Mouse (Mus musculus) left cerebral cortex, postnatal 25 days (tissue): ENCODE measurements around the gene Gm10778. TPM values are rescaled to one million over a fixed set of nuclear protein-coding genes. Genes with fewer than 3 reads are reported as not detected.
"Not testable (repeated sequence)": the region's sequence is repeated elsewhere in the genome, so short reads cannot be mapped to it uniquely, and the experiment has no call there.

Source experiments
- DNase-seq, 2 experiments: peaks; one replicate each; pipeline ENCODE4 v3.0.0; 2022; ENCODE audit warnings: low spot score in 2 of 2, mixed read lengths in 1 of 2
- intact Hi-C: fragments of 180-260 bp; cut with DNase I; formaldehyde crosslinking; loops from one replicate; pipeline ENCODE4 v1.15.1; 2025
- total RNA-seq, 2 experiments: library from RNA; stranded (reverse); gene quantifications; 2 replicates each; pipeline ENCODE4 v1.2.3; 2021

The Gm10778 gene
- total RNA-seq: 1 to 10 TPM; 4.6 to 4.8 TPM

DNA sequence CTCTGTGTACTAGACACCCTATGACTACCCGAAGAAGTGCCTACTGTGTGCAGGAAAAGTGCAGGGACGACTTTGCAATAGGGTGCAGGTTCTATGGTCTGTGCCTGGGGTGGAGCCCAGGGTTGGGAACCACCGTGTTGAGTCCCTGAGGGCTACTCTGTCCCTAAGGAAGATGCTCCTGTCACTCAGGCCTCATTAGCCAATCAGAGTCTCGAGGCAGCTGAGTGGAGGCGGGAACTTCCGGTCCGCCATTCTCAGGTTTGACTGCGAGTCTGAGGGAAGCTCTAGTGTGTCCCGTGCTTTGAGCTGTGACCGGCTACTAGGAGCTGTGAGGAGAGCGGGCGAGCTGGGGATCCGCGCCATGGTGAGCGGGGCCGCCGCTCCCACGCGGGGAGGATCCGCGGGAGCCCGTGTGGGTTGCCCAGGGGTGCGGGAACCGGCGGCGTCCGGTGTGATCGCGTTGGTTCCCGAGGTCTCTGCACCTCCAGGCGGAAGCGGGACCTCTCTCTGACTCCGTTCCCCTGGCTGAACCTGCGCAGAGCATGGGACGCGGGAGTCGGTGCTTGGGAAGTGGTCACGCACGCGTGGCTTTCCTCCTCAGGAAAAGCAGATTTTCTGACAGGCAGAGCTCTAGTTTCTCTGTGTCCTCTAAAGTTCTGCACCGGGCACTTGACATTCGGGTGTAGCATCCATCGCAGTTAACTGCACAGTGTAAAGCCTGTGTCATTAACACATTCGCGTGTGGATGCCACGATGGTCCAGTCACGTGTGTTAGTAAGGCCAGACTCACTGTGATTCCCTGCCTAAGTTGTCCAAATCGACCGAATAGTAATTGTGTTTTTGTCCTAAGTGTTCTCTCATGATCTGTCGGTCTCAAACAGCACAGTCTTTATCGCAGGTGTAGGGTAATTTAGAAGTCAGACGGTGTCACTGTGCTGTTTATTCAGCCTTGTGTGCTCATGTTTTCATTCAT, at the start of gene Gm10778:
Gm10778 (plus strand) TSS at position 257 of the 973 bp plus-strand sequence.
- intact Hi-C loops: not testable (repeated sequence)
- DNase-seq: peak; percentile 87 to 94

DNA sequence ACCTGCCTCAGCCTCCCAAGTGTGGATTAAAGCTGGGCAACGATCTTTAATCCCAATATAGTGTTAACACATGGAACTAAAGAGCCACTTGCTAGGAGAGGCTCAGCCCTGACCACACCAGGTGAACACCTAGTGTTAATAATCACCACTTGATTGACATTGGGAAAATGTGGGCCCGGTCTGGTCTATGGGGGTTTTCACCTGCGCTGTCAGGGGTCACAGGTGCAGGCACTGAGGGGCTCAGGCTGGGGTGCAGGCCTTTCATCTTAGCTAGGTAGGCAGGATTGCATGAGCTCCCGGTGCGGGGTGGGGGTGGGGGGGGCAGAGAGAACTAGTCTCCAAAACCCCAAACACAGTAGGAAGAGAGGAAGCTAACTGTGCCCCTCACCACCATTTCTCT, 49.2 kb upstream of the Gm10778 start:
- no peak for DNase-seq
- intact Hi-C loops: loop anchor here (5.0 to 10.0 kb wide), 2 partner anchors 37 to 575 kb away; no protein-coding TSS in a partner anchor

DNA sequence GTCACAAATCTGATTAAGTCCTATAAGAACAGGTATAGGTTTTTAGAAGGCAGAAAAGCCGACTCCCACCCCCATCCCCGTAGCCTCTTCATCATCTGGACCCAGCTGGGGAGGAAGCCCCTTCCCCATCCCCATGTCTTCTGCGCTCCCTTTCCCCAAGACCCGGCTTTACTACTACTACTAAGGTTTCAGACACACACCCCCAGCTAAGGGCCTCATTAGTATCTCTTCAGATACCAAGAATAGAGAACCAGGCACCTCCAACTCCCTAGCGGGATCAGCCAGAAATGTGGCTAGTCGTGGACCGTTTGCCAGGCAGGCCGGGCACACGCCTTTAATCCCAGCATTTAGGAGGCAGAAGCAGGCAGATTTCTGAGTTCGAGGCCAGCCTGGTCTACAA, 48.8 kb upstream of the Gm10778 start:
- DNase-seq: no peak
- intact Hi-C loops: loop anchor here (5.0 to 10.0 kb wide), 2 partner anchors 38 to 575 kb away; no protein-coding TSS in a partner anchor

DNA sequence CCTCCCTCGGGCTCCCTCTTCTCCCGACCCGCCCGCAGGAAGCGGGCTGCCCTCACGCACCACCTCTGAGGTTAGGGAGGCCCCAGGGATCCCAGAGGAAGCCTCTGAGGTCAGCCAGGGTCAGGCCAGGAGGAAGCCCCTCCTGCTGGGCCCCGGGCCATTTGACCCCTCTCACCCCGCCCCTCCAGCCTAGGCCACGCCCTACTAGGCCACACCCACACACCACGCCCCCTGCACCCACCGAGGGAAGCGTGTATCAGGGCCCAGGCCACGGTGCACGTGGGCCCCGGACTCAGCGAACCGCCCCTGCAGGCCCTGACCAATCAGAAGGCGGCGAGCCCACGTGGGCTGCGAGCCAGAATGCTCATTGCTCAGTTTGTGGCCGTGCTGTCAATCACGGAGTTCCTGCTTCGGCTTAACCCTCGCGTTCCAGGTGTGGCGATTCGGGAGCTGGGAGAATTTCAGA, 48.1 kb upstream of the Gm10778 start, which contains the start of gene Tle6:
Tle6 (minus strand) TSS at position 336 of the 466 bp plus-strand sequence.
- intact Hi-C loops: loop anchor here (5.0 to 10.0 kb wide), 2 partner anchors 38 to 574 kb away; no protein-coding TSS in a partner anchor
- peak; percentile 92 to 95 for DNase-seq

DNA sequence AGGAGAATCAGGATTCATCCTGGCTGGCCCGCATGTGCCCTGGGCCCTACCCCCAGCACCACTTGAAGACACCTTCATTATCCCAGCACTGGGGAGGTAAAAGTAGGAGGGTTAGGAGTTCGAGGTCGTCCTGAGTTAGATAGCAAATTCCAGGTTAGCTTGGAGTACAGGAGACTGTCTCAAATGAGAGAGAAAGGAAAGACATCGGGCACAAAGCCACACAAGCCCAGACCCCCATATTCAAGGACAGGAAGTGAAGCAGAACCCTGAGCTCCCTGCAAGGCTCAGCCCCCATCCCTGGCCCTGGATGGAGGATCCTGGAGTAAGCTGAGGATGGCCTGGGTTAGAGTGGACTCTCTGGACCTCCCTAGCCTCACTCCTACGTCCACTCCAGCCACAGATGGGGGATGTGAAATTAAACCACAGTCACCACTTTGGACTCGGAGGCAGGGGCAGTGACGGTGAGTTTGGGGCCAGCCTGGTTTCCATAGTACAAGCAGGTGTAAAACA, 47.4 kb upstream of the Gm10778 start:
- intact Hi-C loops: loop anchor here (5.0 to 10.0 kb wide), 2 partner anchors 39 to 573 kb away; no protein-coding TSS in a partner anchor
- no peak for DNase-seq

DNA sequence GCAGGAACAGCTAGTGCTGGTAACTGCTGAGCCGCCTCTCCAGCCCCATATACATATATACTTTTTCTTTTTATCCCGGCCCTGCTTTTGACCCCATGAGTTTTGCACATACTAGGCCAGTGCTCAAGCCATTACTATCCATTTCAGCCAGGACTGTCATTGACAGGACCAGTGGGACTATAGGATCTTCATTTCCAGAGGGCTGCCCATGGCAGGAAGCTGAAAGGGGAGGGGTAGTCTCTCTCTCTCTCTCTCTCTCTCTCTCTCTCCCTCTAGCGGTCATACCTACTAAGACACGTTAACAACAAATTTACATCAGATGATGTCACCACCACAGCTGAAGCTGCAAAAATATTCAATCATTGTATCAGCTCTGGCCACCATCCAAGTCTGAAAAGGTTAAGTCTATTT, 46.1 kb upstream of the Gm10778 start:
- intact Hi-C loops: loop anchor here (5.0 to 10.0 kb wide), 2 partner anchors 40 to 572 kb away; no protein-coding TSS in a partner anchor

DNA sequence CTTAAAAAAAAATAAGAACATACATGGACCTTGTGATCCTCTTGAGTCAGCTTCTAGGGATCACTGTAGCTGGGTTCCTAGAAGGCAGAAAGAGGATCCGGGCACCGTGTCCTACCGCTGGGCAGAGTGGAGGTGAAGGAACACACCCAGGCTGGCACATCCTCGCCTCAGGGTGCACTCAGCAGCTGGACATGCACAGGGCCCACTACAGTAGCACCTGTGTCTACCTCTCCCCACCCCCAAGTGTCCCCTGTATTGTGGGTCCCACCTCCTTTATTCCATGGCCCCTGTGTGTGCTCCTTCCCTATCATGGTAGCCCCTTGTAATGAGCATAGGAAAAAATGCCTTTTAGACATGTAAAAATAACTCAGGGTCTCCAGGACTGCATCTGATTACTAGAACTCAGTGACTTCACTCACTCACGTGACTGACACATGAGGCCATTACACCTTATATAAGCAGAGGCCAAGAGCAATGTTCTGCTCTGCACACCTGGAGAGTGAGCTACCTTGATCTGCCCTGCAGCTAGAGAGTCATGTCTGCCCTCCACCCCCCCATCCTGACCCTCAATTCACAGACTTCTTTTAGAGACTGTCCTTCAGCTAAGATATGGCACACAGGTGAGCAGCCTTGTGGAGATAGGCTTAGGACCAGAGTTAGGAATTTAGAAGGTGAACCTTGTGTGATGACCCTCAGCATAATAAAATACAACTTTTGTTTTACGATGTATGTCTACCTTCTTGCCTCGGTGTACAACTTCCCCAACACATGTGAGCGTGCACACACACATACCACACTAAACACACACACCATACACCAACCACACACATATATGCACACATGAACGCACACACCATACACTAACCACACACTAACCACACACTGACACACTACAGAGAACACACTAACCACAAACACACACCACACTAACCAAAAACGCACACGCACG, 44.6 kb upstream of the Gm10778 start:
- DNase-seq: no peak
- intact Hi-C loops: loop anchor here (2.0 to 10.0 kb wide), 3 partner anchors 42 to 571 kb away; no protein-coding TSS in a partner anchor

More for the DNA sequence above, 46.1 kb upstream of the Gm10778 start:
- DNase-seq: peak in 1 of 2 experiments; percentile 60

DNA sequence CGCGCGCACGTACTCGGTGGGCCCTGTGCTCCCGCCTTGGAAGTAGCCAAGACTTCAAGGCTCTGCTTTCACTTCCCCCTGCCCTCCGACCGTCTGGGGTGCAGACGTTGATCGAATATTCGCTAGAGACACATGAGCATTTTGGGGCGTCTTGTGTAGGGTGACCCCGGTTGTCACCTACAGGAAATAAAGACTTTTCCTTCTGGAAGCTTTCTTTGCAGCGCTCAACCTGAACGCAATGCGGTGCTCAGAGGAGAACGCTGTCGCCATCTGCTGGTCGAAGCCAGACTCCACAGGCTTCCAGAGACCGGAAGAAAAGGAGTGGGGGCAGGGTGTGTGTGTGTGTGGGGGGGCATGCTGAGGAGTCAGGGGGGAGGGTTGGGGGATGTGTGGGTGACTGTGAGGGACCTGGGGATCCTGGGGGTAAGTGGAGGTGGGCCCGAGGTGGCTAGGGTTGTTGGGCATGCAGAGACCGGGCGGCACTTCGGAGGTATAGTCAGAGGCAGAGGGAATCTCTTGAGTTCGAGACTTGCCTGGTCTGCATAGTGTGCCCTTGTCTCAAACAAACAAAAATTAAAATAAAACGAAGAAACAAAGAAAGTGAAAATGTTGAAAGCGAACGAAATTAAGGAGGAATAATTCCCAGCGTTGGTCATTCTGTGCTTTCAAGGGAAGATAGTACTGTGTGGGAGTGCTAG, 43.7 kb upstream of the Gm10778 start:
- DNase-seq: peak; percentile 85 to 91
- intact Hi-C loops: loop anchor here (2.0 to 10.0 kb wide), 3 partner anchors 43 to 570 kb away; no protein-coding TSS in a partner anchor

DNA sequence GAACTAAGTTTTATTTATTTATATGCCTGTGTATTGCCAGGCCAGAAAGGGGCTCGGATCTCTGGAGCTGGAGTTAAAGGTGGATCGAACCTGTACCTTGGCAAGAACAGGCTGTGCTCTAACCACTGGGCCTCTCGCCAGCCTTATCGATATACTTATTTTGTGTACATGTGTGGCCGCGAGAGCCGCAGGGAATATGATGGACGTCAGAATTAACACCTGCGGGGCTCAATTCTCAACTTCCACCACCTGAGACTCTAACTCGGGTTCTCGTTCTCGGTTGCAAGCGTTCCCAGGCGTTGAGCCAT, 43.2 kb upstream of the Gm10778 start:
- intact Hi-C loops: loop anchor here (2.0 to 10.0 kb wide), 2 partner anchors 103 to 569 kb away; no protein-coding TSS in a partner anchor
- DNase-seq: no peak

DNA sequence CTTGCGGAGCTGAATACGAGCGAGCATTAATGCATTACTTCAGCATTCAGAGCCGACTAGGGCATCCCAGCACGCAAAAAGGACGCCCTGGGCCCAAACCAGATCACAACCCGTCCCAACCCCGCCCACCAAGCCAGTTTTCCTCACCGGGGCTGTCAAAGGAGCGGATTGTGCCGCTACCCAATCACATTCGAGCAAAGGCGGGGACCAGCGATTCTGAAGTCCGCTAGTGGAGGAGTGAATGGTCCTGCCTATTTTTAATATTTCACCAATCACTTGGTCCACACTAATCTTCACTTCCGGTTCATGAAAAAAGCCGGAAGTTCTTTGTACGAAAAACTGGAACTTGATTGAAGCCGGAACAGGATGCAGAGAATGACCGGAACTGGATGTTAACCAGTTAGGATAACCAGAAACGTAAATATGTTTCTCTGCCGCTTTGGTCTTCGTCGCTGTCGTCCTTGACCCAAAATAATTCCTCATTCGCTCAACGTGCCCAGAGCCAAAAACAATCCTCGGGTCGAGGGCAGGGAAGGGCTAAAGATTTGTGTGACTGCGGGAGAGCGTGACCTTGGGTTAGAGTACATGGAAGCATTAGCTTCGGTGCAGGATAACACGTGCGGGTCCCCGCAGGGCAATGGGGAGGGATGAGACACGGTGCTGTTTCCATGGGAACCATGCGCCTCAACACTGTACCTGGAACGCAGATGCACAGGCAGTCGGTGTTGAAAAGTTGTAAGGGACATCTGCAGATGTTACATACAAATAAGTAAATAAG, 42.7 kb upstream of the Gm10778 start, which contains the start of gene BC025920:
BC025920 (plus strand) TSS at position 297 of the 778 bp plus-strand sequence.
- intact Hi-C loops: loop anchor here (1.0 to 10.0 kb wide), 3 partner anchors 35 to 569 kb away; no protein-coding TSS in a partner anchor
- DNase-seq: peak; percentile 93 to 99

DNA sequence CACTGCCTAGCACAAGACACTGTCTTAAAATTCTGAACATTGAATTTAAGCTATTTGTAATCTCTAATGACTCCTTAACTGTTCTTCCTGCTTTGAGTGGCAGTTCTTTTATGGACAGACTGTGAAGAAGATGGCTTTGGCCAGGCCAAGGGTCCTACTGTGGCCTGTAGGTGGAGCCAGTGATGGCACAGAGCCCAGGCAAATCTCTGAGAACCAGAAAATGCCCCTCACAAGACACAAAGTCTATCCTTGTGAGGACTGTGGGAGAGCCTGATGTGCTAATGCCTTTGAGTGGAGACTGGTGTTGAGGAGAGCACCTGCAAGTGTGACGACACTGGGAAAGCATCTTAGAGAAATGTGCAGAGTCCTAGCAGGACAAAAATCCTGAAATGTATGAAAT, 40.6 kb upstream of the Gm10778 start:
- no peak for DNase-seq
- intact Hi-C loops: loop anchor here (10.0 kb wide), 1 partner anchor 566 kb away; no protein-coding TSS in a partner anchor

DNA sequence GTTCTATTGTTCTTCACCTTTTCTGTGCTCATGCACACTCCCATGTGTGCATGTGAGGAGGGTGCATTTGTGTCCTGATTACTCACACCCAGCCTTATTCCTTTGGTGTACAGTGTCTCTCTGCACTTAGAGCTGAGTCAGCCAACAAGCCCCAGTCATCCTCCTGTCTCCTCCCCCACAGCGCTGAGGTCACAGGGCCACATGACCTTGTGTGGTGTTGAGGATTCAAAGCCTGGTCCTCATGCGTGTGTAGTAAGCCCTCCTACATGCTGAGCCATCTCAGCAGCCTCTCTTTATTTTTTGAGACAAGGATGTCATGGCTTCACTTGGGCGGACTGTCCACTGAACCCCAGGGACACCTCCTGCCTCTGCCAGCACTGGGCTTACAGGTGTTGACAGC, 36.1 kb upstream of the Gm10778 start:
- intact Hi-C loops: no loop called here
- DNase-seq: no peak

DNA sequence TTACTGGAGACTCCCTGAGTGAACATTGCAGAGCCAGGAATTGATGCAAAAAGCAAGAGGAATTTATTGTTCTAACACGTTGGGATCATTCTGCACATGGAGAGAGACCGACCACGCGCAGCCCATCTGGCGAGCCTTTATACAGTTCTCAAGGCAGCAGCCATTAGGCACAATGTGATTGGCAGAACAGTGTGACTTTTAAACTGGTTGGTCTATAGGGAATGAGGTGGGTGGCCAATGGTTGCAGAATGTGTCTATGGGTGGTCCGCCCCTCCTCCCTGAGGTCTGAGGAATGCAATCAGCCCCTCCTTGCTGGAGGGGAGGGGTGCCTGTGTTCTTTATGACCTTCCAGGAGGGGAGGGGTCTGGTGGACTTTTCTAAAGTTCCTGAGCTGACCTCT, 33.4 kb upstream of the Gm10778 start:
- intact Hi-C loops: no loop called here
- DNase-seq: no peak

DNA sequence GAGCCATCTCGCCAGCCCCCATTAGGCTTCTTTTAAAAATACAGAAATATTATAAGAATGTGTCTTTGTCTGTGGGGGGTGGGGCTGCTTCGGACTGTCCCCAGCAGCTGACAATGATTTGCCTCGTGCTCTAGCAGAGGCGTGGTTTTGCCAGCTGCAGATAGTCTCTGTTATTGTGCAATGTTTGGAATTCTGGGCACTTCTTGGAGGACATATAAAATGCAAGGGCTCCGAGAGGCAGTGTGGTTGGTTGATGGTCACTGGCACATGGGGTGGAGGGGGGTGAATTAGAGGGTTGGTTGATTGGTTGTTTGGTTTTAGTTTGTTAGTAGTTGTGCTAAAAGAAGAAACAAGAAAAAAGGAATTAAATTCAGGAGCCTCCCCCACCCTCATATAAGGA, 28.9 kb upstream of the Gm10778 start:
- intact Hi-C loops: no loop called here
- no peak for DNase-seq

DNA sequence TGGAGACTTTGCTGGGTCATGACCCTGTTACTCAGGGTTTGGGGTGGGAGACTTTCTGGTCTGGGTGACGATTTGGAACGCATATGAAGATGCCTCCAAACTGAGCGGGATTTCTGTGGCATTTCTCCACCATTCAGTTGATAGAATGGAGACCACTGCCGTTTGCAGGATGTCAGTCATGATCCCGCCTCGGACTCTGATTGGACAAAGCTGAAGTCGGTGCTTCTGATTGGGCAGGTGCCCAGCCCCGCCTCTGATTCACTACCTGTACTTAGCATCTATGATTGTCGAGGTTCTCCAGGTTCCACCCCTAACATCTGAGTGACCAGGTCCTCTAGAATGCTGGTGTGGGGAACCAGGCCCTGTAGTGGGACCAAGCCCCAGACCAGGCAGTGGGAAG, 28.1 kb upstream of the Gm10778 start:
- no peak for DNase-seq
- intact Hi-C loops: no loop called here

DNA sequence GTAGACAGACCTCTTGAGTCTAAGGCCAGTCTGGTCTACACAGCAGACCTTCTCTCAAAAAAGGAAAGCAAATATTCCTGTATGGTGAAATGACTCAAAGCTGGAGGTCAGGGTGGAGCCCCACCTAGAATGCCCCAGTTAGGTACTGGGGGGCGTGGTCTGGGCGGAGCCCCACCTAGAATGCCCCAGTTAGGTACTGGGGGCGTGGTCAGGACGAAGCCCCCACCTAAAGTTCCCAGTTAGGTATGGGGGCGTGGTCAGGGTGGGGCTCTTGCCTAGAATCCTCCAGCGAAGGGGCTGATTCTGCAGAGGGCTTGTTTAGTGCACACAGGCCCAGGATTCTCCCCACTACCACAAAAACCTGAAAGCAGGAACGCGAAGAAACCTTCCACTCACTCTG, 25.4 kb upstream of the Gm10778 start:
- DNase-seq: no peak
- intact Hi-C loops: no loop called here

DNA sequence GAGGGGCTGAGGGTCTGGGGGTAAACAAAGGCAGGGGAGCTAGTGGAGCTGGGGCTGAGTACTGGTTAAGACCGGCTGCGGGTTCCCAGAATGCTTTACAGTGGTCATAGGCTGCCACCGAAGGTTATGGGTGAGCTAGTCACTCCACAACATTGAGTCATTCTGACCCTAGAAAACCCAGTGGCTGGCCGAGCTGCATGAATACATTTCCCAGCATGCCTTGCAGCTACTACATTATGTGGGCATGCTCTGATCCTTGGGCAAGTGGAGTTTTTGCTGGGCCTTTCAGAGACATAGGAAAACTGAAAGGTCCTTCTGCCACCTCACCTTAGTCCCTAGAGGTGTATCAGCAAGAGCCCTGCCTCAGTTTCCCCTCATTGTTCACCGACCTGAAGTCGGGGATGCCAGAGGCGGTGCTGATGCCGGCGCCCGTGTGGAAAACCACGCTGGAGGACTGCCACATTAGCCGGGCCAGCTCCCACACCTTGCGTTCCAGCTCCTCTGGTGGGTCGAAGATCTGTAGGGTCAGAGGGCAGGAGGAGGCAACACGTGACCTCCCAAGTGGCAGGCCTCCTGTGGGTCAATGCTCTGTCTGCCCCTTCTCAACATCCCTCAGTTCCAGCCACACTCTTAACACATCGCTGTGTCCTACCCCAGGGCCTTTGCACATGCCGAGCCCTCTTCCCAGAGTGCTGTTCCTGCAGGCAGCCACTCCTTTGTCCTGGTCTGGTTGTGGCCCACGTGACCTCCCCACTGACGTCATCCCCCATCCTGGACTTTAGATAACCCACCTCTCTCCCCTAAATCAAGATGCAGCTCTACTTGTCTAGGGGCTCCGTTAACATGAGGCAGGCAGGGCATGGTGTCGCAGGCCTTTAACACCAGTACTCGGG, 22.5 kb upstream of the Gm10778 start:
- intact Hi-C loops: no loop called here
- DNase-seq: no peak
